Mouse (Mus musculus): ENCODE results near the gene Spata21. TPM values are rescaled to one million over a fixed set of nuclear protein-coding genes. Genes with fewer than 3 reads are reported as not detected.

Spata21 gene
- polyA plus RNA-seq, 1 experiment from 2014 or later: not detected

DNA sequence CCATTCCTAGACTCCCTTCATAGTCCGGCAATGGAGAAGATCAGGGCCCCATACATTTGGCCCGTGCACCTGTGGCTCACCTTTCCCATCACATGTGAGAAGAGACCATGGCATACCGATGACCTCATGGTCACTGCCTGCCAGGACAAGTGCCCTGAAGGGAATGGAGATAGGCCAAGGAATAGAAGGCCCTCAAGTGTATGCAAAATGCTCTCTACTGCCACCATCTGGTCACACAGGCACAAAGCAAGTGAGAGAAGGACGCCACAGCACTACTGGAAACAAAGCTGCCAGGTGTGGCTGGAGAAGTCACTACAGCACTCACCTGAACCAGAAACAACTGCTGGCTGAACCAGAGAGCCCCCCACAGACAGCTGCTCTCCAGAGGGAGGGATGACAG lies 18.4 kb upstream of the Spata21 start:
- Histone ChIP-seq H3K9ac (ENCODE audit: low read depth, low read length) (no peak overlapping the region), H3K27me3 (replicated peaks; ENCODE audit: control insufficient read depth, insufficient read depth, low read length) (no peaks in the 10 kb centered on the region), H3K36me3 (ENCODE audit: control insufficient read depth, insufficient read depth, low read length) (peaks cover 27% of the 10 kb centered on the region), H3K4me2 (ENCODE audit: low read depth, low read length) (no peak overlapping the region), H3K9me3 (ENCODE audit: control insufficient read depth, low read length) (no peaks in the 10 kb centered on the region), H3K27ac (ENCODE audit: low read length) (no peak overlapping the region), H3K4me3 (ENCODE audit: low read length) (no peak overlapping the region), H3K4me1 (ENCODE audit: control insufficient read depth, insufficient read depth, low read length) (no peaks in the 10 kb centered on the region)
- 68% methylated on average over 4 of the region's 4 CpGs for WGBS
- no peak; the same call in 1 of the 2 replicates for ATAC-seq

DNA sequence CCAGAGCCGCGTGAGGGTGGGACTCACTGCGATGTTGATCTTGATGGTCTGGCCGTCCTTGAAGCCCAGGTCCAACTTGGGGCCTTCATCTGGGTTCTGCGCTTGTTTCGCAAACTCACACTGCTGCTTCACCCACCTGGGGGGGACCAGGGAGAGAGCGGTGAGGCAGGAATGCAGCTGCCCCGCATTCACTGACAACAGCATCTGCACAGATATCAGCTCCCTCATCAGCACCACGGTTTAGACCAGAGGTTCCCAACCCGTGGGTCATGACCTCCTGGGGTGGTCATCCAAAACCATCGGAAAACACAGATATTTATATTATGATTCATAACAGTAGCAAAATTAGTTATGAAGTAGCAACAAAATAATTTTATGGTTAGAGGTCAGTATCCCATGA lies 15.6 kb upstream of the Spata21 start:
- H3K4me2 ChIP-seq (ENCODE audit: low read depth, low read length): no peak overlapping the region
- 91% methylated on average over 11 of the region's 11 CpGs for WGBS
- no peak overlapping the region for H3K4me3 ChIP-seq (ENCODE audit: low read length)
- H3K27me3 ChIP-seq (replicated peaks; ENCODE audit: control insufficient read depth, insufficient read depth, low read length): no peaks in the 10 kb centered on the region
- H3K9ac ChIP-seq (ENCODE audit: low read depth, low read length): no peak overlapping the region
- ATAC-seq: no peak
- peaks cover 10% of the 10 kb centered on the region for H3K4me1 ChIP-seq (ENCODE audit: control insufficient read depth, insufficient read depth, low read length)
- peaks cover 22% of the 10 kb centered on the region for H3K36me3 ChIP-seq (ENCODE audit: control insufficient read depth, insufficient read depth, low read length)
- H3K27ac ChIP-seq (ENCODE audit: low read length): no peak overlapping the region
- no peaks in the 10 kb centered on the region for H3K9me3 ChIP-seq (ENCODE audit: control insufficient read depth, low read length)

DNA sequence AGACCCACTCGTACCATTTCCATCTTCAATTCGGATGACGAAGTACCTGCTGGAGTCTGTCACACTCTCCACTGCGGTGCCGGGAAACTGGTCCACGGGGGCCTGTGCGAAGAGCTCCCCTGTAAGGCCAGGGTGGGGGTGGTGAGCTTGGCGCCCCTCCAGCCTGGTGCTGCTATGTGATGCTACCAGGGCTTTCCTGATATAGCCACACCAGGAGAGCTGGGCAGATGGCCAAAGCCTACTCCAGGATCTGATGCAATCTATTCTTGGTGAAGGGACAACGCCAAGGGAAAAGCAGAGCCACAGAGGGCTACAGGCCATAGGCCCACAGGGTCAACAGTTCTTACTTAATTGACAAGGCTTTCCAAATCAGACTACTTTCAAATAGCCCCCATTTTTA lies 14.5 kb upstream of the Spata21 start:
- Histone ChIP-seq H3K36me3 (ENCODE audit: control insufficient read depth, insufficient read depth, low read length) (peaks cover 17% of the 10 kb centered on the region), H3K4me2 (ENCODE audit: low read depth, low read length) (no peak overlapping the region), H3K9me3 (ENCODE audit: control insufficient read depth, low read length) (no peaks in the 10 kb centered on the region), H3K27me3 (replicated peaks; ENCODE audit: control insufficient read depth, insufficient read depth, low read length) (no peaks in the 10 kb centered on the region), H3K9ac (ENCODE audit: low read depth, low read length) (no peak overlapping the region), H3K4me3 (ENCODE audit: low read length) (no peak overlapping the region), H3K27ac (ENCODE audit: low read length) (no peak overlapping the region), H3K4me1 (ENCODE audit: control insufficient read depth, insufficient read depth, low read length) (peaks cover 11% of the 10 kb centered on the region)
- WGBS: 84% methylated on average over 9 of the region's 9 CpGs
- no peak for ATAC-seq

DNA sequence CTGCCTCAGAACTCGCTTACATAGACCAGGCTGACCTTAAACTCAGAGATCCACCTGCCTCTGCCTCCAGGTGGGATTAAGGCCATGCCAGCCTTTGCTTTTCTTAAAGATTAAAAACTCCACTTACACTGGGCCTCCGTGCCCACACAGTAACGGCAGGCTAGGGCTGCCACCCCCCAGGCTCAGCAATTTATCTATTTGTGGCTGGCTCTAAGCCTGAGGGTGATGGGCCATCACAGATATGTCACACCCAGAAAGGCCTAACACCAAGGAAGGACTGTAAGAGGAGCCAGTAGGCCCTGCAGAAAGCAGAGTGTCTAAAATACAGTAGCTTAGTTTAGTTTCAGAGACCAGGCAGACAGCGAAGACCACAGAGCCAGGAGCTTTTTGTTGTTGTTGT lies 14.0 kb upstream of the Spata21 start:
- Histone ChIP-seq H3K4me3 (ENCODE audit: low read length) (no peak overlapping the region), H3K36me3 (ENCODE audit: control insufficient read depth, insufficient read depth, low read length) (peaks cover 13% of the 10 kb centered on the region), H3K9ac (ENCODE audit: low read depth, low read length) (no peak overlapping the region), H3K27ac (ENCODE audit: low read length) (no peak overlapping the region), H3K9me3 (ENCODE audit: control insufficient read depth, low read length) (no peaks in the 10 kb centered on the region), H3K4me2 (ENCODE audit: low read depth, low read length) (no peak overlapping the region), H3K4me1 (ENCODE audit: control insufficient read depth, insufficient read depth, low read length) (peaks cover 11% of the 10 kb centered on the region), H3K27me3 (replicated peaks; ENCODE audit: control insufficient read depth, insufficient read depth, low read length) (no peaks in the 10 kb centered on the region)
- ATAC-seq: no peak
- 92% methylated on average over 4 of the region's 4 CpGs for WGBS

DNA sequence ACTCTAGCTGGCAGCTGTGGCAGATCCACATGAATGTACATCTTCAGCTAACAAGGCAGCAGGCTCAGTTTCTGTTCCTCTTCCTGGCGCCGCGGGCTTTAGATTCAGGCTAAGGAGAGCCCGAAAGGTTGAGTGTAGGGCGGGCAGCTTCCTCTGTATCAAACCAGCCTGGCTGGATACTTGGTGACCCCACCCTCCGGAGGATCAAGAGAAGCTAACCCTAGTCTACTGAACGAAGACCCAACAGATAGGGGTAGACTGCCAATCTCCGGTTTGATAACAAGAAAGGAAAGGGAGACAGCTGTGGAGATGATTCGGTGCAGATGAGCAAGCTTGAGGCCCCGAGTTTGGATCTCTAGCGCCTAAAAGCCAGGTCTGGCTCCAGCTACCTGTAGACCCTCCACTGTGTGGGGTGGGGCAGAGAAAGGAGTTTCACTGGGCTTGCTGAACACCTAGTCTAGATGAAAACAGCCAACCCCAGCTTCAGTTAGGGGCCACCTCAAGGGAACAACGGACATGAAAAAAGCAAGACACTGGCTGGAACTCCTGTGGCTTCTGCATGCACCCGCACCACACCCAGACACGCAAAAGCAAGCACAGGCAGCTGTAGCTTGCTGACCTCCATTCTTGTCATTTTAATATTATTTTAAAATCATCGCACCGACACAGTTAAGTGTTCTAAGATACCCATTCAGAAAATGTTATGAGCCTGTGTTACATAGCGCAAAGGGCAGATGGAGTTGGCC lies 11.2 kb upstream of the Spata21 start:
- 76% methylated on average over 17 of the region's 17 CpGs for WGBS
- no peak overlapping the region for H3K27ac ChIP-seq (ENCODE audit: low read length)
- ATAC-seq: no peak
- no peaks in the 10 kb centered on the region for H3K9me3 ChIP-seq (ENCODE audit: control insufficient read depth, low read length)
- H3K4me1 ChIP-seq (ENCODE audit: control insufficient read depth, insufficient read depth, low read length): peaks cover 11% of the 10 kb centered on the region
- peak overlapping the region; percentile 93 for H3K4me3 ChIP-seq (ENCODE audit: low read length)
- H3K27me3 ChIP-seq (replicated peaks; ENCODE audit: control insufficient read depth, insufficient read depth, low read length): no peaks in the 10 kb centered on the region
- peak overlapping the region; percentile 82 for H3K4me2 ChIP-seq (ENCODE audit: low read depth, low read length)
- H3K9ac ChIP-seq (ENCODE audit: low read depth, low read length): peak overlapping the region; percentile 91
- no peaks in the 10 kb centered on the region for H3K36me3 ChIP-seq (ENCODE audit: control insufficient read depth, insufficient read depth, low read length)

DNA sequence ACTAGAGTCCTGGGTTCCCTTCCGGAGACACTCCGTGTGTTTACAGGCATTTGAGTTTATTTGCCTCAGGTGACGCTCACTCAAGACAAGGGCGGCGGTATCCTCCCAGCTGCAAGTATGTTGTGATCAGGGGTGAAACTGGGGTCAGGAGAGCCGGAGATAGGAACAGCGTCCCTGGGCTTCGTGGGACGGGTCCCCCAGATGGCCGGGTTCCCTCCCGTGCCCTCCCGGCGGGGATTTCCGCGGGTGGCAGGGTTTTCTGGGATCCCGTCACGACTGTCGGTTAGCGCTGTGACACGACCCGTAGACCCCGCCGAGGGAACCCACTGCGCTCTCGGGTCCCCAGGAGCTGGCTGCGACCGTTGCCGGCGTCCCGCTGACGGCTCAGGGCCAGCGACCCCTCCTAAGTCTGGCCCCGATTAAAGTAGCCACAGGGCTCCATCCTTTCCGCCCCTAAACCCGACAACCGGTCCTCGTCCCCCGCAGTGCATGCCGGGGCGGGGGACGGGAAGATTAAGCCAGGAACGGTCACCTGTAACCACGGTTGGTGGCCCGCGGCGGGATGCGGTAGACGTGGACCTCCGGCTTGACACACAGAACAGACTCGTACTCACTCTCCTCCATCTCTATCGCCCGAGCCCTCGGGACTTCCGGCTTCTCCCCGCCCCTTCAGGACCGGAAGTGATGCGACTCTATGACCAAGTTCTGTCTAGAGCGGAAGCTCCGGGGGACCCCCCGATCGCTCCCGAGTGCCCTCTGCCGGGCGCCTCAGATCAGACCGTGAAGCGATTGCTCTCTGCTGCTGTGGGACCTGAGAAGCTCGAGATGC lies 10.2 kb upstream of the Spata21 start, which contains the start of gene Necap2:
TSS of gene Necap2 (minus strand) at position 677 of the 829 bp plus-strand sequence.
- no peaks in the 10 kb centered on the region for H3K27me3 ChIP-seq (replicated peaks; ENCODE audit: control insufficient read depth, insufficient read depth, low read length)
- WGBS: under 1% methylated on average over 67 of the region's 67 CpGs
- peaks cover 11% of the 10 kb centered on the region for H3K4me1 ChIP-seq (ENCODE audit: control insufficient read depth, insufficient read depth, low read length)
- peak within 1 kb of the TSS; percentile 82 for H3K4me2 ChIP-seq (ENCODE audit: low read depth, low read length)
- peak within 1 kb of the TSS; percentile 74 for H3K27ac ChIP-seq (ENCODE audit: low read length)
- no peaks in the 10 kb centered on the region for H3K36me3 ChIP-seq (ENCODE audit: control insufficient read depth, insufficient read depth, low read length)
- H3K9ac ChIP-seq (ENCODE audit: low read depth, low read length): peak within 1 kb of the TSS; percentile 91
- ATAC-seq: peak; percentile 92
- H3K9me3 ChIP-seq (ENCODE audit: control insufficient read depth, low read length): no peaks in the 10 kb centered on the region
- H3K4me3 ChIP-seq (ENCODE audit: low read length): peak within 1 kb of the TSS; percentile 93

DNA sequence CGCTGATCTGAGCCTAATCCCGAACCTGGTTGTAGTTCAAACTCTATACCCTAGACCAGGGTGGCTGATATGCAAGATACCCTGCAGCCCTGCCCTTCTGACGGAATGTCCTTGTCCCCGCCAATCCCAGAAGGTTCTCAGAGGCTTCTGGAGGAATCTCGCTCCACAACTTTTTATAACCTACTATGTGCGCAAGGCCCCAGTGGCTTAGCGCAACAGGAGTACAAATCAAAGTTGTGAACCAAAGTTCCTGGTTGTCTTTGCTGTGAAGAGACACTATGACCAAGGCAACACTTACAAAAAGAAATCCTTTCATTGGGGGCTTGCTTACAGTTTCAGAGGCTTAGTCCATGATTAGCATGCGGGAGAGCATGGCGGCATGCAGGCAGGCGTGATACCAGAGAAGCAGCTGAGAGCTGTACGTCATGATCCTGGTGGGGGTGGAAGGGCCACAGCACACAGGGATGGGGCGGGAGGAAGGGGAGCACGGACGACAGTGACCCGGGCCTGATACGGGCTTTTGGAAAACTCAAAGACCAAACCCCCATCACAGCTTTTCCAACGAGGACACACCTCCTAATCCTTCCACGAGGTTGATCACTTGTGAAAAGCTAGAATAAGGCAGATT lies 9.5 kb upstream of the Spata21 start:
- Histone ChIP-seq H3K9ac (ENCODE audit: low read depth, low read length) (no peak overlapping the region), H3K27ac (ENCODE audit: low read length) (no peak overlapping the region), H3K9me3 (ENCODE audit: control insufficient read depth, low read length) (no peaks in the 10 kb centered on the region), H3K27me3 (replicated peaks; ENCODE audit: control insufficient read depth, insufficient read depth, low read length) (no peaks in the 10 kb centered on the region), H3K4me1 (ENCODE audit: control insufficient read depth, insufficient read depth, low read length) (peaks cover 11% of the 10 kb centered on the region), H3K4me3 (ENCODE audit: low read length) (peak overlapping the region; percentile 93; the same call in 1 of the 2 replicates), H3K4me2 (ENCODE audit: low read depth, low read length) (no peak overlapping the region), H3K36me3 (ENCODE audit: control insufficient read depth, insufficient read depth, low read length) (no peaks in the 10 kb centered on the region)
- ATAC-seq: no peak
- WGBS: 72% methylated on average over 18 of the region's 18 CpGs

DNA sequence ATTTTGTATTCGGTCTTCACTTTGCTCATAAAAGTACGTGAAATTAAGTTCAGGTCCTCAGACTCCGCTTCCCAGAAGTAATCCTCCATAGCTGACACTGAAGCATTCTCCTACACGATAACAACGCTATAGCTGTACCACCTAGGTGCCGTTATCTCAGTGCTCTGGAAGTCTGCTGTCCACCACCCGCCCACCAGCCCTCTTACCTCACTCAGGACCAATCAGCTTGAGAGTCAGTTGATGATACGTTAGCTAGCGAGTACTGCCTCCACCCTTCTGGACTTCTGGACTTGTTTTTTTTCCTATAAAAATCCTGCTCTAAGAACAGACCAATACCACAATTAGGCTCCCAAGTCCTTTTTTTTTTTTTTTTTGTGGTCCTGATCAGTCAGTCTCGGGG lies 1.3 kb upstream of the Spata21 start:
- H3K9ac ChIP-seq (ENCODE audit: low read depth, low read length): no peak overlapping the region
- 0 out of 2 replicates have a peak, but pooled peaks have one; percentile 33 for ATAC-seq
- H3K9me3 ChIP-seq (ENCODE audit: control insufficient read depth, low read length): 0 out of 2 replicates have a peak, but pooled peaks cover 6% of the 10 kb centered on the region
- no peaks in the 10 kb centered on the region for H3K27me3 ChIP-seq (replicated peaks; ENCODE audit: control insufficient read depth, insufficient read depth, low read length)
- H3K27ac ChIP-seq (ENCODE audit: low read length): no peak overlapping the region
- 66% methylated on average over 10 of the region's 10 CpGs for WGBS
- H3K36me3 ChIP-seq (ENCODE audit: control insufficient read depth, insufficient read depth, low read length): no peaks in the 10 kb centered on the region
- no peak overlapping the region for H3K4me3 ChIP-seq (ENCODE audit: low read length)
- H3K4me1 ChIP-seq (ENCODE audit: control insufficient read depth, insufficient read depth, low read length): no peaks in the 10 kb centered on the region
- H3K4me2 ChIP-seq (ENCODE audit: low read depth, low read length): no peak overlapping the region

DNA sequence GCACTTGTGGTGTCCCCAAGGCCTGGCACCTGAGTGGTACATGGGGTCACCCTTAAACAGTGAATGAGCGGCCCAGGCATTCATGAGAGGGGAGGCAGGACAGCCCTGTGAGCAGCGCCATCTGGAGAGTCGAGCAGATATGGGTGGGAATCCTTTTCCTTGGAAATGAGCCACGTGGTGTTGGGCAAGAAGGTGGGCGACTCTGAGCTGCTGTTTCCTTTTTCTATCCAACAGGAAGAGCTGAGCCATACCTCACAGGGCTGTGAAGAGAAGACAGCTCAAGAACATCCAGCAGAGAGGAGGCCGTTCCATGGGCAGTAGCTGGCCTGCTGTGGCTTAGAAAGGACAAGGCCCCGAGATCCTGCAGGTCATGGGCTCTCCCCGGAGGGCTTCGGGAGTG lies 581 bp downstream of the Spata21 start:
- no peak overlapping the region for H3K9ac ChIP-seq (ENCODE audit: low read depth, low read length)
- no peak overlapping the region for H3K4me2 ChIP-seq (ENCODE audit: low read depth, low read length)
- ATAC-seq: no peak
- no peaks in the 10 kb centered on the region for H3K36me3 ChIP-seq (ENCODE audit: control insufficient read depth, insufficient read depth, low read length)
- WGBS: 59% methylated on average over 9 of the region's 9 CpGs
- H3K27ac ChIP-seq (ENCODE audit: low read length): no peak overlapping the region
- H3K4me1 ChIP-seq (ENCODE audit: control insufficient read depth, insufficient read depth, low read length): no peaks in the 10 kb centered on the region
- no peaks in the 10 kb centered on the region for H3K27me3 ChIP-seq (replicated peaks; ENCODE audit: control insufficient read depth, insufficient read depth, low read length)
- 0 out of 2 replicates have a peak, but pooled peaks cover 6% of the 10 kb centered on the region for H3K9me3 ChIP-seq (ENCODE audit: control insufficient read depth, low read length)
- no peak overlapping the region for H3K4me3 ChIP-seq (ENCODE audit: low read length)
